Mouse (Mus musculus) erythroblast, embryonic 14.5 days (primary cell): ENCODE data around the gene Vti1a.

Experiments
- GATA1 ChIP-seq: IDR thresholded peaks from 2 replicates; pipeline ENCODE4 v1.6.1; 2012; ENCODE audit warnings: low read length, inconsistent platforms, mixed read lengths
- TAL1 ChIP-seq: IDR thresholded peaks from 3 replicates; pipeline ENCODE4 v1.6.1; 2012; ENCODE audit warnings: low read length, inconsistent platforms, mixed read lengths

GRCm38 (mm10) chr19:55532681-55533080 is 216.6 kb downstream of the Vti1a start:
- no peak for TF ChIP-seq GATA1
- no peak for TF ChIP-seq TAL1
